Mouse (Mus musculus): ENCODE measurements around the gene Tk1.

- TF ChIP-seq CTCF (IDR thresholded peaks at IDR 0.05; ENCODE audit: control insufficient read depth, insufficient read depth, insufficient read length) (no peak), MAX (IDR thresholded peaks at IDR 0.05) (no peak), MYOG (IDR thresholded peaks at IDR 0.05; ENCODE audit: control insufficient read depth, extremely low read depth, insufficient read length) (no peak), USF1 (IDR thresholded peaks at IDR 0.05; ENCODE audit: low read depth) (no peak), MYOD1 (IDR thresholded peaks at IDR 0.05; ENCODE audit: control insufficient read depth, insufficient read length, low read depth) (no peak)
Measured at GRCm38 (mm10) chr11:117772352-117772751, 53.5 kb downstream of the Tk1 start.
